Mouse (Mus musculus) myocyte (in vitro differentiated cells): Measurements from ENCODE around the gene Txn2.

ENCODE experiments used
- CEBPB ChIP-seq: IDR thresholded peaks from 2 replicates; pipeline ENCODE4 v1.6.1; 2011; ENCODE audit warnings: mild to moderate bottlenecking, moderate library complexity; ENCODE audit not compliant: poor library complexity, insufficient read depth, severe bottlenecking
- E2F4 ChIP-seq: IDR thresholded peaks from one replicate; pipeline ENCODE4 v1.6.1; 2011; ENCODE audit warnings: mild to moderate bottlenecking, control low read depth, moderate library complexity; ENCODE audit not compliant: insufficient read depth
- MAX ChIP-seq: IDR thresholded peaks from one replicate; pipeline ENCODE4 v1.6.1; 2011; ENCODE audit warnings: low read depth, mild to moderate bottlenecking, control low read depth
- MYOG ChIP-seq, 3 experiments: IDR thresholded peaks; one replicate each; pipeline ENCODE4 v1.6.1; 2011; ENCODE audit warnings: control low read depth in 2 of 3, low read depth in 2 of 3, mild to moderate bottlenecking in 2 of 3; ENCODE audit not compliant: insufficient read length in 2 of 3, control insufficient read depth in 1 of 3, insufficient read depth in 1 of 3
- POLR2A ChIP-seq: IDR thresholded peaks from one replicate; pipeline ENCODE4 v1.6.1; 2011; ENCODE audit warnings: low read depth, mild to moderate bottlenecking, control low read depth, moderate library complexity; ENCODE audit not compliant: insufficient read length
- POLR2AphosphoS2 ChIP-seq: IDR thresholded peaks from one replicate; pipeline ENCODE4 v1.6.1; 2011; ENCODE audit warnings: low read depth, control low read depth; ENCODE audit not compliant: insufficient read length
- REST ChIP-seq: IDR thresholded peaks from one replicate; pipeline ENCODE4 v1.6.1; 2011; ENCODE audit warnings: mild to moderate bottlenecking, control low read depth, moderate library complexity; ENCODE audit not compliant: insufficient read depth, insufficient read length
- SRF ChIP-seq: IDR thresholded peaks from one replicate; pipeline ENCODE4 v1.6.1; 2011; ENCODE audit warnings: low read depth; ENCODE audit not compliant: control insufficient read depth, insufficient read length
- TCF12 ChIP-seq: IDR thresholded peaks from one replicate; pipeline ENCODE4 v1.6.1; 2011; ENCODE audit warnings: mild to moderate bottlenecking, control low read depth; ENCODE audit not compliant: poor library complexity, insufficient read depth, severe bottlenecking
- USF1 ChIP-seq: IDR thresholded peaks from one replicate; pipeline ENCODE4 v1.6.1; 2011; ENCODE audit warnings: low read depth, mild to moderate bottlenecking, control low read depth, moderate library complexity

- TF ChIP-seq USF1, result no peak
- no peak for TF ChIP-seq CEBPB
- TF ChIP-seq POLR2AphosphoS2, result no peak
- TF ChIP-seq MAX, result no peak
- TF ChIP-seq MYOG (IDR thresholded peaks at IDR 0.05; ENCODE audit: control insufficient read depth in 1 of 3, insufficient read depth in 1 of 3, insufficient read length in 2 of 3, low read depth in 2 of 3), result no peak
- TF ChIP-seq TCF12, result no peak
- no peak for TF ChIP-seq POLR2A
- TF ChIP-seq E2F4, result no peak
- no peak for TF ChIP-seq REST
- no peak for TF ChIP-seq SRF
Measured at GRCm38 (mm10) chr15:77922710-77923109, 6.1 kb downstream of the Txn2 start.
